Mouse (Mus musculus) retina, embryonic 14.5 days (tissue): ENCODE measurements around the gene Fbxw11.
A peak's percentile ranks its signal among the peaks of the same experiment; 100 is the strongest.
"Not testable (repeated sequence)": the region's sequence is repeated elsewhere in the genome, so short reads cannot be mapped to it uniquely, and the experiment has no call there.

ENCODE experiments used
- DNase-seq: peaks from one replicate; pipeline ENCODE4 v3.0.0-alpha.2; 2015; ENCODE audit warnings: low spot score

Gene Fbxw11

DNA sequence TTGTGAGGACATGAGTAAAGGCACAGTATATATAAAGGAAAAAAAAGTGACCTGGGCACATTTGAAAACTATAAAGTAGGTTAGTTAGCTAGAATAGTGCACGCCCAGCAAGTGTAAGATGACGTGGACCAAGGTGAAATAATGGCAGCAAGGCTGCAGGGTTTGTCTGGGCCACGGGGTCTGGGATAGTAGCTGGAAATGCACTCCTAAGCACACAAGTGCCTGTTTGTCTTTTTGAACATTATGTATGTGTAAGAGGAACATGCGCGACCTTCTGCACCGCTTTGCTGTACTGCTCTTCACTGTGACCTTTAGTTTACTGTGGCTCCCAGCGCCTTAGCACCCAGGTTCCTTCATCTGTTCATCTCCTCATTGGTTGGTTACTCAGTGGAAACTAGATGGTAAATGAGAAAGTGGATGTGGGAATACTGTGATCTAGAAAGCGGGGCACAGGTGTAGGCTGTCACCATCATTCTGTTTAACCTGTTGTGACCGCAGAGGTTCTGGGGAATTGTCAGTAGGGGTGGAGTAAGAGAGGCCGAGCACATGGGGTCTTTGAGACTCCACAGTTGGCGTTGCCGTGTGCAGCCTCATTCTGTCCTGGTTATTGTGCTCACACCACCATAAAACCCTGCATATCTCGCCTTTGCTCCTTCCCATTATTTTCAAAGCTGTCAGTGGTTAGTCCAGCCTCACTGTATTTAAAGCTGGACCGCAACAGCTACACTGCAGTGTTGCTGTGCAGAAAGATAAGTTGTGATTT lies 66.4 kb downstream of the Fbxw11 start:
- no peak for DNase-seq

- peak; percentile 85 for DNase-seq
Measured at GRCm38 (mm10) chr11:32709563-32709962, 67.0 kb downstream of the Fbxw11 start.

- peak; percentile 74 for DNase-seq
Measured at GRCm38 (mm10) chr11:32714230-32714629, 71.7 kb downstream of the Fbxw11 start.

- no peak for DNase-seq
Measured at GRCm38 (mm10) chr11:32714896-32715295, 72.4 kb downstream of the Fbxw11 start.

DNA sequence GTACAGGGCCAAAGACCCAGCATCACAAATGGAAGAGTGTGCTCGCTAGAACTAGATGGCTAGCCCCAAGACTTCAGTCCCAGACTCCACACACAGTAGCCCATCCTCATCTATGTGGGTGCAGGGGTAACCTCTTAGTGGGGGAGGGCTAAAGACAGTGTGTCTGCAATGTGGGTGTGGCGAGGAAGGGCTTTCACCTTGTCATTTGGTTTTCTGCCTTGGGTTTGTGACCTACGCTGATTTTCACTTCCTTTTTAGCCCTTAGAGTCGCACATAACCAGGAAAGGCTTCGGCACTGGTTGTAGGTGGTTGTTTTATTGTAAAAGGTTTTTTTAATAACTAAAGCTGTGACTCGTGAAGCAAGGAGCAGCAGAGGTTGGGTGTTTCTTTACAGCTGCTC lies 73.0 kb downstream of the Fbxw11 start:
- DNase-seq, result no peak

- DNase-seq, result no peak
Measured at GRCm38 (mm10) chr11:32715970-32716369, 73.4 kb downstream of the Fbxw11 start.

DNA sequence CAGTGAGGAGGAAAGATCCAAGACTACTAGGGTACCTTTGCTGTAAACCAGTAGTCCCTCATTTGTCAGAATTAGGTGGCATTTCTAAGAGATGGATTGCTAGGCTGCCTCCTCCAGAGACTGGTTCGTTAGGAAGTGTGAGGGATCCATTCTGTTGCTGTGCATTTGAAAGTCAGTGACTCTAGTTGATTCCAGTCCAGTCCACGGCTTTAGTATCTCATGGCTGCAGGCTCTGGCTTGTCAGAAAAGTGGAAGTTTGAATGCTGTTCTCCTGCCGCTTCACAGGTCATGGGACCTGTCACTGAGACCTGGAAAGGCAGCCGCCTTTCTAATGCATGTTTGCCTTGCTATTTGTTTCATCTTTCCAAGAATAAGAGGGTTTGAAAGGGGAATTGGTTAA lies 74.4 kb downstream of the Fbxw11 start:
- no peak for DNase-seq

DNA sequence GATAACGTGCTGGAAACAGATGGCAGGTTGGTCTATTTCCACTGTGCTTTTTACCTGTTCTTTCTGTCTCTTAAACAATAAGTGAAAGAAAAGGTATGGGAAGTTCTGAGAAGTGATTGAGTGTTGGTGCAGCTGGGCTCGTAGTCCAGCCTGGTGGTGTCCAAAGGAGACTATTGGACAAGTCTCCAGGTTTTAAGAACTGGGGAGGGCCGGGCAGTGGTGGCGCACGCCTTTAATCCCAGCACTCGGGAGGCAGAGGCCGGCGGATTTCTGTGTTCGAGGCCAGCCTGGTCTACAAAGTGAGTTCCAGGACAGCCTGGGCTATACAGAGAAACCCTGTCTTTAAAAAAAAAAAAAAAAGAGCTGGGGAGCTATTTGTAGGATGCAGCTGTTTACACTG lies 75.2 kb downstream of the Fbxw11 start:
- DNase-seq, result not testable (repeated sequence)

- peak; percentile 50 for DNase-seq
Measured at GRCm38 (mm10) chr11:32718371-32718770, 75.8 kb downstream of the Fbxw11 start.

GRCm38 (mm10) chr11:32718979-32719378 lies 76.5 kb downstream of the Fbxw11 start:
- no peak for DNase-seq

DNA sequence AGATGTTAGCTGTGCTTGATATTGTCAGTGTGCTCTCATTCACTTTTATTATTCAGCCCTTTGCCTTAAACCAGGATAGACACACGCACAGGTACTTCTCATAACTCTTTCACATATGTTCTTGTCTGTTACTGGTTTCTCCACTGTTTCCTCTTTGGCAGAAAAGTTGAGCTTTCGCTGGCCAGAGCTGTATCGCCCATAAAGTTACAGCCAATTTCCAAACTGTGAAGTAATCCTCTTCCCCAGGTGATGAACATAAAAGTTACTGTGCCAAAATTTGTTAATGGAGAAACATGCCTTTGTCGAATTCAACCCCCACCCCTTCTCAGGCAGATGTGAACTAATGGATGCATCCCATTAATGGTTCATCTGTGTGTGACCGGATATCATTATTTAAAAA lies 80.1 kb downstream of the Fbxw11 start:
- no peak for DNase-seq

GRCm38 (mm10) chr11:32723287-32723686 lies 80.8 kb downstream of the Fbxw11 start:
- no peak for DNase-seq

GRCm38 (mm10) chr11:32725171-32725570 lies 82.6 kb downstream of the Fbxw11 start:
- DNase-seq, result no peak

DNA sequence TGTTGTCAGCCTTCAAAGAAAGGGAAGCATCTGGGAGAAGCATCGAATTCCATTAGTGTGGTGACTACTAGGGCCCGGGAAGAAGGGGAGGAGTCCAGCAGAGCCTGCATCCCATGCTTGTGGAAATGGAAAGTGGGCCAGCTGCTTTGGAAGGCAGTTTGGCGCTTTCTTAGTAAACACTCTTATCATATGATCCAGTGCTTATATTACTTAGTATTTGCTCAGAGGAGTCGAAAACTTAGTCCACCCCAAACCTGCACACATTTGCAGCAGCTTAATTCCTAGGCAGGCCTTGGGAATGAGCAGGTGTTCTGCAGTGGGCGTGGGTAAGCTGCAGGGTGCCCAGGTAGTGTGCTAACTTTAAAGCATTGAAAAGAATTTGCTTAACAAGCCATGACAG lies 89.9 kb downstream of the Fbxw11 start:
- DNase-seq, result no peak

DNA sequence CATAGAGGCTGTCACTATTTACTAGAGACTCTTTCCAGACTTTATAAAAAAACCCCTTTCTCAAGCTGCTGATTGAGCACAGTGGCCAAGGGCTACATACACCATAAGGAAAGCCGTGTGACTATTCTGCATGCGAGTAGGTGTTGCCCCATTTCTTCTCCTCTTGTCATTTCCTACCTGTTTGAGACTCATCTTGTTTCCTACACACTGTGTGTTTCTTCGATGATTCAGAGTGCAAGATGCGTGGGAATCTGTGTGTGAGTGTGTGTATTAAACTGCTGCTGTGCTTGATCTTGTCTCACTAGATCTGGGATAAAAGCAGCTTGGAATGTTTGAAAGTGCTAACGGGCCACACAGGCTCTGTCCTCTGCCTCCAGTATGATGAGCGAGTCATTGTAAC lies 90.7 kb downstream of the Fbxw11 start:
- DNase-seq, result no peak

DNA sequence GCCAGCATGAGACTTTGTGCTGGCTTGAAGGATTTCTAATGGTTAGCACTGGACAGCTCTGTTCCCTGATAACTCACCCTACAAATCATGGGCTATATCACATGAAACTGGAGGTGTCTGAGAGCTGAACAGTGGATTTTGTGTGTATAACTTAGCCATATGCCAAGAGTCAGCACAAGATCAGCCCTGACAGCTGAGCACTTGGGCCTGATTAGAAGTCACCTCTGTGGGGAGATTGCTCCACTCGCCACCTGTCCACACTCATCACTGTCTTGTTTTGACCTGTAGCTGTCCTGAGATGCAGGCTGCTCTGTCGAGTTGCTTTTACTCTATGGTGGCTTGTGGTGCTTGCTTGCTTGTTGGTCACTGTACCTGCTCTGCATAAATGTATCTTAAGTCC lies 93.8 kb downstream of the Fbxw11 start:
- DNase-seq, result no peak

- DNase-seq, result no peak
Measured at GRCm38 (mm10) chr11:32737729-32738128, 95.2 kb downstream of the Fbxw11 start.

DNA sequence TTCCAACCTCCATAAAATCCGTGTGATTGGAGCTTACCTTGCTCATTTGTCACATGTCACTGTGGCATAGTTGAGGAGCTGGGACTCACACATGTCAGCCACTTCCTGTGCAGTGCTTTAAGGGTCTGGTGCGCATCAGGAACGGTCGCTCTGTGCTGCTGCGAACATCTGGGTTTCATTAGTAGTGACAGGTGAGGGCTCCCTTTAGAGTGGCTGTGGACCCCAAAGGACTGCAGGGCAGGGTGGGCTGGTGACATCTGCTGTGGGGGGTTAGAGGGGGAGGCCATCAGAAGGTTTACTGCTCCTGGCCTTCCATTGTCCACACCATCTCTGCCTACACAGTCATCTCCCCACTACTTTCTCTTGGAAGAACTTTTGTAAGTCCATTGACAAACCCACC lies 101.4 kb downstream of the Fbxw11 start:
- no peak for DNase-seq

DNA sequence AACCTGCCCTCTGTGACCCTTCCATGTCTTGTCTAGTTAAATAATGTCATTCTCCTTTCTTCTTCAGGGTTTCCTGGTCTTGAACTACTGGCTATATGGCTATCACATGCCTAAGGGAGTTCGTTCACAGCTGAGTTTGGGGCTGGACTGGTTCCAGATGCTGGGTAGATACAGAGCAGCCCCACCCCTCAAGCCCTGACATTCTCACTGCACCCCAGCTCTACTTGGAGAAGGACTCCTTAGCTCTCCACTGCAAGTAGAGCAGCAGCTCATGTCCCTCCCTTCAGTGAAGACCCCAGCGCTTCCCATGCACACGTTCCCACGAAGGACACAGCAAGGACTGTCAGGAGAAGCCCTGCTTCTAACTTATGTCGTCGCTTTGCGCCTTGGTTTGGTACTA lies 101.9 kb downstream of the Fbxw11 start:
- DNase-seq, result no peak

- no peak for DNase-seq
Measured at GRCm38 (mm10) chr11:32745466-32745865, 102.9 kb downstream of the Fbxw11 start.

DNA sequence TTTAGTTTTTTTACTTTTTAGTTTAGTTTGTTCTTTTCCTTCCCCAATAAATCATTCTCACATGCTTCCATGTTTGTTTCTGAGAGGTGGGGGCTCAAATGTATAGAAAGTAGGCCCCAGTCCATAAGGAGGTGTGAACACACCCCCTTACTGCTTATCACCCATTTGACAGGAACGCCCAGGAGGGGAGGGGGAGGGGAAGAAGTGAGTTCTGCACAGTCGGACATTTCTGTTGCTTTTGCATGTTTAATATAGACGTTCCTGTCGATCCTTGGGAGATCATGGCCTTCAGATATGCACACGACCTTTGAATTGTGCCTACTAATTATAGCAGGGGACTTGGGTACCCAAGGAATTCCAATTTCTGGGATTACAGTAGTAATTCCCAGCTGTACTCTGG lies 103.5 kb downstream of the Fbxw11 start:
- DNase-seq, result no peak

GRCm38 (mm10) chr11:32746475-32746874 lies 104.0 kb downstream of the Fbxw11 start:
- no peak for DNase-seq

DNA sequence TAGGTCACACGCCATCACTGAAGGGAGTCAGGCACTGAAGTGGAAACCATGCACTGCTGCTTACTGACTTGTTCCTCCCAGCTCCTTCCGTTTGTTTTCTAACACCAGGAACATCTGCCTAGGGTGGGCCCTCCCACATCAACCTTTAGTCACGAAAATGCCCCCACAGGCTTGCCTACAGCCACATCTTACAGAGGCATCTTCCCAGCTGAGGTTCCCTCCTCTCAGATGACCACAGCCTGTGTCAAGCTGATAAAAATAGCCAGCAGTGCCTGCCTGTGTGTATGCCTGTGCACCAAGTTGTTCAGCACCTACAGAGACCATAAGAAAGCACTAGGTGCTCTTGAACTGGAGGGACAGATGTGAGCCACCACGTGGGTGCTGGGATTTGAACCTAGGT lies 106.3 kb downstream of the Fbxw11 start:
- DNase-seq, result no peak

- DNase-seq, result no peak
Measured at GRCm38 (mm10) chr11:32751863-32752594, 109.5 kb downstream of the Fbxw11 start.
